Mouse (Mus musculus) subcutaneous adipose tissue, adult 2 months (tissue): ENCODE results near the gene Tab2. TPM values are rescaled to one million over a fixed set of nuclear protein-coding genes. Genes with fewer than 3 reads are reported as not detected.

Experiments
- polyA plus RNA-seq: library from polyadenylated mRNA; depleted of rRNA; stranded (reverse); fragments of >200 nt; gene quantifications from 2 replicates; pipeline ENCODE4 v1.2.3, GENCODE M21; 2012; ENCODE audit warnings: low replicate concordance; rRNA removed

The Tab2 gene
- polyA plus RNA-seq = 32.6 and 47.9 TPM in 2 replicates

DNA sequence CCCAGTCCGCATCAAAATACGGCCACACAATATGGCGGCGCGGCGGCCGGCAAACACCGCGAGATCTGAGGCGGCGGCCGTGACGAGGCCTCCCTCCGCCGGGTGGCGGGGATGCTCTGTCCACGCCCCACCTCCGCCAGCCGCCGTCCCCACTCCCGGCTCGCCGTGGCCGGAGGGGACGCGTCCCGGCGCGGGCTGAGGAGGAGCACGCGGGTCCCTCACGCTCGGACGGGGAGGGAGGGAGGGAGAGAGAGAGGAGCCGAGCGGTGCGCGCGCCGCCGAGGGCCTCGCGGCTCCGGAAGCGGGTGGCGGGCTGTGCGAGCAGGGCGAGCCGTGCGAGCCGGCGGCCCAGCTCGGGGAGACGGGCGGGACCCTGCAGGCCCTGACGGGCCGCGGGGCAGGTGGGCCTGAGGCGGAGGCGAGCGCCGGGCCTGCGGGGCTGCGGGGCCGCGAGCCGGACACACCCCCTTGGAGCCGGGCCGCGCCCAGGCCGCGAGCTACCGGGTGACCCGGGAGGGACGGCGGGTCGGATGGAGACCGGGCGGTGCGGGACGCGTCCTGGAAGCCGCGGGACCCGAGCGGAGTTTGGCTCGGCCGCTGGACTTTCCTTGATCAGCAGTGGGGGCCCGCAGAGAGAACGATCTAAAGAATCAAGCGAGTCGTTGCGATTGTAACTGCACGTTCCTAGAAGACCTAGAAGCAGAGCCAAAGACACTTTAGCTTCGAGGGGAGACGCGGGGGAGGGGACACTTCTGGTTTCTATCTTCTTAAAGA lies at the start of gene Tab2:
TSS of gene Tab2 (minus strand) at position 3 of the 774 bp plus-strand sequence.

Other genes with a start within 250 kb of the Tab2 start
- 5.6 and 7.9 TPM in 2 replicates for gene Katna1, start 230.2 kb downstream of the Tab2 start, polyA plus RNA-seq
- gene Ginm1, start 163.4 kb downstream of the Tab2 start, polyA plus RNA-seq = 65.2 and 105 TPM in 2 replicates
- 5.0 and 7.9 TPM in 2 replicates for gene Ppil4, start 163.3 kb downstream of the Tab2 start, polyA plus RNA-seq
- gene Zc3h12d, start 123.8 kb downstream of the Tab2 start, polyA plus RNA-seq = 0.85 and 1.4 TPM in 2 replicates